Mouse (Mus musculus): Measurements from ENCODE around the gene Clpsl2. TPM values are rescaled to one million over a fixed set of nuclear protein-coding genes. Genes with fewer than 3 reads are reported as not detected.
A peak's percentile ranks its signal among the peaks of the same experiment; 100 is the strongest.

Clpsl2 gene
- polyA plus RNA-seq, 1 experiment from 2014 or later: not detected

DNA sequence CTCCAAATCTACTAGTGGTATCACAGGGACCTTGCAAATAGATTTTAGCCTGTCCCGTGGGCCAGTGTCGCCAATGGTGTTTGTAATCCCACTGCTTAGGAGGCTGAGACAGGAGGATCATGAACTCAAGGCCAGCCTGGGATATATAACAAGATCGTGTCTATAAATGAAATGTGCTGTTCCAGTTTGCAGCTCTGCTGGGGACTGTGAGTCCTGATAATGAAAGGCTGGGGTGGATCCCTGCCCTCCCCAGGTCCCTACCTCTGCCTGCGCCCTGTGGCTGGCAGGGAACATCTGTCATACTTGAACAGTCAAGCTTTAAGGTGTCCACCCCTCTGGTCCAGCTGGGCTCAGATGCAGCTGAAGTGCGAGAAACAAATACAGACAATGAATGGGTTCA is 34.7 kb upstream of the Clpsl2 start:
- Histone ChIP-seq H3K27me3 (ENCODE audit: insufficient read depth, poor library complexity, severe bottlenecking) (peaks cover 64% of the 10 kb centered on the region), H3K36me3 (no peaks in the 10 kb centered on the region), H3K4me1 (replicated peaks) (peaks cover 78% of the 10 kb centered on the region), H3K27ac (0 out of 2 replicates have a peak overlapping the region, but pooled peaks have one; percentile 64), H3K4me3 (no peak overlapping the region), H3K9me3 (no peaks in the 10 kb centered on the region)
- no peak for DNase-seq (ENCODE audit: low spot score)
- 53% methylated on average over 5 of the region's 5 CpGs for WGBS

DNA sequence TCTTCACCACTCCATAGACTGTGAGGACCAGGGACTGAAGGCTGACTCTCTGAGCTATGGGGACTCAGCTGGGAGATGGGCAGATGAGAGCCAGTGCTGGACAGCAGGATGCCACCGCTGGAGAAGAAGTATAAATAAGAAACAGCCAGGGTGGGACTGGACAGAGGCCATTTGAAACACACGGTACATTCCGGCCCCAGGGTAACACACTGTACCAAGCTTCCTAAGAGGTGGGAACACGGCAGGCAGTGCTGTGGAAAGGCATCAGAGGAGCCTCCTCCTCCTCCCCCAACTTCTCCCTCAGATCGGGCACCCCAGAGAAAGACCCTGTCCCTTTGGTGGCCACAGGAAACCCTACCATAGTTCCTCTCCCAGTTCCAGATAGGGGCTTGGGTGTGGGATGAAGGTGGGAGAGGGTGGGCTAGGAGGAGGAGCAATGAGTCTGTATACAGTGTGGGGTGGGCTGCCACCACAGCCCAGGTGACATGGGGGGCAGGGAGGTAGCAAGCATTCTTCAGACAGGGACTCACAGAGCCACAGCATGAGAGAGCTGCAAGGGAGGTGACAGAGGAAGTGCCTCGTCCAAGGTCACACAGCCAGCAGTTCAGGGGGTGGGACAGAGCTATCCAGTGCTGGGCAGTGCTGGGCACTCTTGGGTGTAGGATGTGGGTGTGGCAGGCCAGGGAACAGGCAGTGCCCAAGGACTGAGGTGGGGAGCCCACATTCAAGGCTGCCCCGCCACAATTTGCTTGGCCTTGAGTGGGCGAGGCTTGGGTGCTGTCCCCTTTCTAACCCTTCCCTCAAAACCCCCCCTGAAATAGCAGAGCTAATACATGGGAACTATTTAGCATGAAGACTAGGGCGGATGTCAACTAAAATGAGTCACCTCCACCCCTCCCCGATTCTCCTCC is 33.5 kb upstream of the Clpsl2 start:
- WGBS: 63% methylated on average over 10 of the region's 10 CpGs

DNA sequence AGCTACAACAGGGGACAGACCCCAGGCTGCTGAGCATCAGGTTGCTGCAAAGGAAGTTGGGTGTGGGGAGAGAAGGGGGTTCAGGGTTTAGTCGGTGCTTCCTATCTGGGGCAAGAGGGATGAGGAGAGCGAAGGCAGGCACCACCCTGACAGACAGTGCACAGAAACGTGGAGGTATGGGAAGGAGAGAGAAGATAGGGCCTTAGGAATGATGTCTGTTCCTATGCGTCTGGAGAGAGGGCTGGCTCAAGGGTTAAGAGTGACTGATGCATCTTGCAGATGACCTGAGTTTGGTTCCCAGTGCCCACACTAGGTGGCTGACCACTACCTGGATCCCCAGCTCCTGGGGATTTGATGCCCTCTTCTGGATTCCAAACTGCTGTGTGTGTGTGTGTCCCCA is 32.3 kb upstream of the Clpsl2 start:
- Histone ChIP-seq H3K36me3 (no peaks in the 10 kb centered on the region), H3K4me1 (replicated peaks) (peaks cover 58% of the 10 kb centered on the region), H3K27ac (no peak overlapping the region), H3K4me3 (peak overlapping the region; percentile 59; the same call in 1 of the 2 replicates), H3K27me3 (ENCODE audit: insufficient read depth, poor library complexity, severe bottlenecking) (peaks cover 76% of the 10 kb centered on the region), H3K9me3 (no peaks in the 10 kb centered on the region)
- 71% methylated on average over 4 of the region's 4 CpGs for WGBS
- no peak for DNase-seq (ENCODE audit: low spot score)

More for the DNA sequence above, 33.5 kb upstream of the Clpsl2 start:
- H3K36me3 ChIP-seq: no peaks in the 10 kb centered on the region
- H3K4me1 ChIP-seq (replicated peaks): peaks cover 70% of the 10 kb centered on the region
- no peaks in the 10 kb centered on the region for H3K9me3 ChIP-seq
- peaks cover 70% of the 10 kb centered on the region for H3K27me3 ChIP-seq (ENCODE audit: insufficient read depth, poor library complexity, severe bottlenecking)
- no peak for DNase-seq (ENCODE audit: low spot score)
- H3K27ac ChIP-seq: peak overlapping the region; percentile 59
- no peak overlapping the region for H3K4me3 ChIP-seq

DNA sequence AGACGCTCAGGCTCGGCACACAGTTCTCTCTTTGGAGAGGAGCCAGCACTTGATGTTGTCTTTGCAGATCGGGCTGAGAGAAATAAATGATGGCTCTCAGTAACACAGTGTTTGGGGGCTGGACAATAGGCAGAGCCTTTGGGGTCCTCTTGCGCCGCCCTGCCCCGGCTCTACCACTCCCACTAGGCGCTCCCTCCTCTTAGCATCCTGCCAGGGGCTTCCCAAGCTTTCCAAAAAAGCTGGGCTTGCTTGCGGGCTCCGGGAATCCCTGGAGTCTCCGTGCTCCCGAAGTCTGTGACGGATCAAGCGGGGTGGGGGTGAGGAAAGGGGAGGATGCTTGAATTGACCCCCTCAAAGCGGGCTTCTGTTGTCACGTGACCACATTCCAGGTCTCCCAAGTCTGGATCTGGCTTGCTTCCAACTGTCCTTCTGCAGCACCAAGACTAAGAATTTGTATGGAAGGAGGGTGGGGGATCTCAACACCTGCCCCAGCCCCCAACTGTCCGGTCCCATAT is 31.7 kb upstream of the Clpsl2 start, which contains the start of gene Fkbp5:
Fkbp5 (minus strand) TSS at position 87 of the 515 bp plus-strand sequence.
- DNase-seq (ENCODE audit: low spot score): peak; percentile 57
- Histone ChIP-seq H3K27ac (peak within 1 kb of the TSS; percentile 88), H3K4me1 (replicated peaks) (peaks cover 58% of the 10 kb centered on the region), H3K9me3 (no peaks in the 10 kb centered on the region), H3K36me3 (no peaks in the 10 kb centered on the region), H3K4me3 (peak within 1 kb of the TSS; percentile 59), H3K27me3 (ENCODE audit: insufficient read depth, poor library complexity, severe bottlenecking) (peaks cover 81% of the 10 kb centered on the region)
- 5% methylated on average over 16 of the region's 16 CpGs for WGBS

DNA sequence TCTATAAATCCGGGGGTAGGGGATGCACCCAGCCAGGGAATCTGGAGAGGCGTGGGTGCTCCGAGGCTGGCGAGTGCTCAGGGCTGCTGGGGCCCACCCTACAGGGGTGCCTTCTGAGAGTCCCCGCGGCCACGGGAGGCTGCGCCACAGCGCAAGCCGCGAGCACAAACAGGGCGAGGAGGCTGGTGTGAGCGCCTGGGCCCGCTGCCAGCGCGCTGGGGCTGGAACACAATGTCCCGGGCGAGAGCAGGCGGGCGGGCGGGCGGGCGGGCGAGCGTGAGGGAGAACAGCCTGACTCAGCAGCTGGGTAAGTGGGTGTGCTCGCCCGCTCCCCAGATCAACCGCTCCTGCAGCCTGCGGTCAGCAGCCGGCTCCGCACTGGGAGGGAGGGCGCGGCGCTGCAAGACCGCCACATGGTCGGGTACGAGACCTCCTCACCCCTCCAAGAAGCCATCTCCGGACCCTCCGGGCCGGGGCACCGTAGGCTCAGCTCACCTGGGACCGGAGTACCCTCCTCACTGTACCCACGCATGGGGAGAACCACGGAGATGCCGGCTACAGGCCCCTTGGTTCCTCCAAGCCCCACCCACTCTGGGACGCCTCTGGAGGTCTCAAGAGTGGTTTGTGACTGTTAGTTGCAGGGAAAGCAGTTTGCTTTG is 31.1 kb upstream of the Clpsl2 start:
- Histone ChIP-seq H3K36me3 (no peaks in the 10 kb centered on the region), H3K9me3 (no peaks in the 10 kb centered on the region), H3K4me3 (peak overlapping the region; percentile 59), H3K4me1 (replicated peaks) (peaks cover 58% of the 10 kb centered on the region), H3K27ac (peak overlapping the region; percentile 88), H3K27me3 (ENCODE audit: insufficient read depth, poor library complexity, severe bottlenecking) (peaks cover 76% of the 10 kb centered on the region)
- DNase-seq (ENCODE audit: low spot score): peak; percentile 55
- under 1% methylated on average over 45 of the region's 46 CpGs for WGBS

DNA sequence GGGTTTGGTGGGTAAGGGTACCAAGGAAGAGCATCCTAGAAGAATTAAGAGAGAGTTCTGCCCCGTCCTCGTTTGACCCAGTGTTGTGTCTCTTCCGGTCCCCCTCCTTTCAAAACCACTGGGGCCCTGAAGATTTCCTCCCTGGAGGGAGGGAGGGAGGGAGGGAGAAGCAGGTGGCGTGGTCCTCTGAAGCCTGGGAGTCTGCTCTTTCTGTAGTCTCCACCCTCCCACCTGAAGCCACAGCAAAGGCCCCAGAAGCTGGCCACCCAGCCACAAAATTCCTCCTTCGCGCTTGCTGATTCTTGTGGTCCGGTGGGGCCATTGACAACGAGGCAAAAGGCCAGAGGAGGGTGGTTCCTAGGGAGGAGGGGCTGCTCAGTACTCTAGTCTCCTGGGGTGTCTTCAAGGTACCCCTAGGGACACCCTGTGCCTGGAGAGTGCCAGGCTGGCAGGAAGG is 30.6 kb upstream of the Clpsl2 start:
- WGBS: 22% methylated on average over 8 of the region's 8 CpGs
- Histone ChIP-seq H3K27ac (peak overlapping the region; percentile 88), H3K4me1 (replicated peaks) (peaks cover 60% of the 10 kb centered on the region), H3K4me3 (peak overlapping the region; percentile 59), H3K9me3 (no peaks in the 10 kb centered on the region), H3K36me3 (no peaks in the 10 kb centered on the region), H3K27me3 (ENCODE audit: insufficient read depth, poor library complexity, severe bottlenecking) (peaks cover 81% of the 10 kb centered on the region)
- DNase-seq (ENCODE audit: low spot score): no peak

DNA sequence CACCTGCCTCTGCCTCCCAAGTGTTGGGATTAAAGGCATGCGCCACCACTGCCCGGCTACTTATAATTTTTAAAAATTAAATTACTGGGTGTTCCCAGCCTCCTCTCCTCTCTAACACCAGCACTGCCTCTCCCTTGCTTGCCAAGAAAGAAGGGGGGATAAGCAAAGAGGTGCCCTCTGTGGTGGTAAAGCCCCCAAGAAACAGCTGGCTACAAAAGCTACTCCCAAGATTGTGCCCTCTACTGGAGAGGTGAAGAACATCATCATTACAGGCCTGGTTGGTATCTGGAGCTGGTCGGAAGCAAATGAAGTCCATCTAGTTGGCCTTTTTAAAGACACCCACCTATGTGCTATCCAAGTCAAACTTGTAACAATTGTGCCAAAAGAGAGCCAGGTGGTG is 29.4 kb upstream of the Clpsl2 start:
- DNase-seq (ENCODE audit: low spot score): no peak
- no peak overlapping the region for H3K4me3 ChIP-seq
- H3K4me1 ChIP-seq (replicated peaks): peaks cover 55% of the 10 kb centered on the region
- H3K27me3 ChIP-seq (ENCODE audit: insufficient read depth, poor library complexity, severe bottlenecking): peaks cover 91% of the 10 kb centered on the region
- no peaks in the 10 kb centered on the region for H3K9me3 ChIP-seq
- no peaks in the 10 kb centered on the region for H3K36me3 ChIP-seq
- 93% methylated on average over 3 of the region's 3 CpGs for WGBS
- no peak overlapping the region for H3K27ac ChIP-seq

DNA sequence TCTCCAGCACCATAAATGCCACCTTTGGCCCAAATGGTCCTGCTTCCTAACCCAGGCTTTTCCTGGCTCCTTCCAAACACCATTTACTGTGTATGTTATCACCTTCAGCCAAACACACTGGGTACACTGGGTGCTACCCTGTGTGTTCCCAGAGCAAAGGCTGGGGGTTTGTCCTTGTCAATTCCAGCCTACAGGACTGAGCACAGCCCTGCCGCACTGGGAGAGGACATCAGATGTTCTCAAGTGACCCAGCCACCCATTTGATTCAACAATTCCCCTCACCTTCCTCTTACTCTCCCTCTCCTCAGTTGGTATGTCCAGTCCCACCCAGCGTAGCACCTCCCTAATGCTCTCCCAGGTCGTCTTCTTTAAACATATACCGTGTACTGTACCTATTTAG is 28.6 kb upstream of the Clpsl2 start:
- Histone ChIP-seq H3K9me3 (no peaks in the 10 kb centered on the region), H3K27ac (no peak overlapping the region), H3K4me1 (replicated peaks) (peaks cover 47% of the 10 kb centered on the region), H3K27me3 (ENCODE audit: insufficient read depth, poor library complexity, severe bottlenecking) (peaks cover 87% of the 10 kb centered on the region), H3K4me3 (no peak overlapping the region), H3K36me3 (no peaks in the 10 kb centered on the region)
- no peak for DNase-seq (ENCODE audit: low spot score)
- WGBS: 85% methylated on average over 4 of the region's 4 CpGs

DNA sequence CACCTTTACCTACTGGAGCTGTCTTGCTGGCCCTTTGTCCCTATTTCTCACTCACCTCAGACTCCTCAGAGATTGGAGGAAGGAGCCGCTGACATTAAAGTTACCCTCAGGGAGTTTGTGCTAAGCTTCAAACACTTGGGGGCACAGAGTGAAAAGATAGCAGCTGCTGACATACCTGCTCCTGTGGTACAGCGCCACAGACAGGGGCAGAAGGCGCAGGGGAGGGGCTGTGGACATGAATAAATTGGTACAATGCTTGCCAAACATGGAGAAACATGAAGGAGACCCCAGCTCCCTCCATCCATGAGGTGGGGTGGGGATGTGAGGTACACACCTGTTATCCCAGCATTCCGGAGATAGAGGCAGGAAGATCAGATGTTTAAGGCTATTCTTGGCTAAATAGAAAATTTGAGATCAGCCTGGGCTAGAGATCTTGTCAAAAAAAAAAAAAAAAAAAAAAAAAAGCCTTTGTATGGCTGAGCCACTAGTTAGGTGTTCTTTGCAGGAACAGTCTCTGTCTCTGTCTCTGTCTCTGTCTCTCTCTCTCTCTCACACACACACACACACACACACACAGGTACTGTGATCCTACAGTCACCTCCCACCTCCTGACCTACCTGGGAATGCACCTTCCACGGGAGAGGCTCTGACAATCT is 28.0 kb upstream of the Clpsl2 start:
- no peak overlapping the region for H3K4me3 ChIP-seq
- H3K27ac ChIP-seq: no peak overlapping the region
- peaks cover 43% of the 10 kb centered on the region for H3K4me1 ChIP-seq (replicated peaks)
- WGBS: 65% methylated on average over 5 of the region's 5 CpGs
- no peaks in the 10 kb centered on the region for H3K9me3 ChIP-seq
- no peak for DNase-seq (ENCODE audit: low spot score)
- peaks cover 80% of the 10 kb centered on the region for H3K27me3 ChIP-seq (ENCODE audit: insufficient read depth, poor library complexity, severe bottlenecking)
- no peaks in the 10 kb centered on the region for H3K36me3 ChIP-seq

DNA sequence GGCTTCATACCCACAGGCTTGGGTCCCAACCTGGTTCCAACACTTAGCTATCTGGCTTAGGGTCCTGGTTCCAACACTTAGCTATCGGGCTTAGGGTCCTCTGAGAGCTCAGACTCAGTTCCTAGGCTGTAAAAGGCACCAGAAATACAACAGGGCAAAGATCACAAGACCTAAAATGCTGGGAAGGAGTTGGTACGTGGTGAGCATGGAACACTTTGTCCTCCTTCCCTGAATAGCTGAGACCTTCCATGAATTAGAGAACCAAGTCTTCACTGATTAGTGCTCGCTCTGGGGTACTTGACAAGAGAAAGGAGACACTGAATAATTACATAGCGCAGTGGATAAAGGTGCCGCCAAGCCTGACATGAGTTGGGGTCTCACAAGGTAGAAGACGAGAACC is 27.3 kb upstream of the Clpsl2 start:
- WGBS: 47% methylated on average over 6 of the region's 6 CpGs
- Histone ChIP-seq H3K27ac (no peak overlapping the region), H3K4me3 (peak overlapping the region; percentile 79; the same call in 1 of the 2 replicates), H3K9me3 (no peaks in the 10 kb centered on the region), H3K36me3 (no peaks in the 10 kb centered on the region), H3K27me3 (ENCODE audit: insufficient read depth, poor library complexity, severe bottlenecking) (peaks cover 73% of the 10 kb centered on the region), H3K4me1 (replicated peaks) (peaks cover 43% of the 10 kb centered on the region)
- DNase-seq (ENCODE audit: low spot score): no peak

DNA sequence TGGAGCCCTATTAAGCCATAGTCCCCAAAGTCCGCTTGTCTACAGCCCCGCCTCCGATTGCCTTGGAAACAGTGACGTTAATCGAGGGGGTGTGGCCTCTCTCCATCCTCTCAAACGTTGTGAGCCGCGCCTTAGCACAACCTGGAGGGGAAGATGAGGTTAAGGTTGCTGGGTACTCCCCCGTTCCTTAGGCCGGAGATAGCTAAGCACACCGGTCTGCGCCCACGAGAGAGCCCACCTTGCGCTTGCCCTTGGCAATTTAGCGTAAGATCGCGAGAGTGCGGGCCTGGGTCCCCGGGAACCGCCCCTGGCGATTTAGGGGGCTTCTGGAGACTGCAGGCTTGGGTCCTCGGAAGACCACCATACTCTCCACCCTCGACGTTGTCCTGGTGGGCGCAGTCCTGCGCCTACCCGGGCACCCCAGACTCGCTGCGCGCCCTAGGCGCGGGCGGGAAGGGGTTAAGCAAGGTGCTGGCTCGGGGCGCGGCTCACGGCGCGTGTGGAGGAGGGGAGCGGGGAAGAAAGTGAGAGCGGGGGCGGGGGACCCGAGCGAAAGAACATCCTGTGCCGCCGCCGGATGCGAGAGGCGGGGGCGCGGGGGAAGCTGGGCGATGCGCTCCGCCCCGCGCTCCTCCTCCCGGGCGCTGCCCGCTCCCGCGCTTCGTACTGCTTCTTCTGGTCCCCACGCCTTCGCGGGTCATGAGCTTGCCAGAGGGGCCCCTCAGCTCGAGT is 26.4 kb upstream of the Clpsl2 start:
- H3K27me3 ChIP-seq (ENCODE audit: insufficient read depth, poor library complexity, severe bottlenecking): peaks cover 64% of the 10 kb centered on the region
- peaks cover 41% of the 10 kb centered on the region for H3K4me1 ChIP-seq (replicated peaks)
- under 1% methylated on average over 62 of the region's 66 CpGs for WGBS
- H3K9me3 ChIP-seq: no peaks in the 10 kb centered on the region
- H3K27ac ChIP-seq: peak overlapping the region; percentile 91
- DNase-seq (ENCODE audit: low spot score): peak; percentile 87
- no peaks in the 10 kb centered on the region for H3K36me3 ChIP-seq
- peak overlapping the region; percentile 79 for H3K4me3 ChIP-seq
